Mouse (Mus musculus) heart, embryonic 15.5 days (tissue): ENCODE data around the gene Cyp8b1. TPM values are rescaled to one million over a fixed set of nuclear protein-coding genes. Genes with fewer than 3 reads are reported as not detected.

Source experiments
- ATAC-seq: fragments of 200-750 bp; cut with Nextera tagmentation; replicated peaks from 2 replicates; pipeline ENCODE4 v1.8.0; 2017; ENCODE audit warnings: low read depth, moderate TSS enrichment; ENCODE audit not compliant: insufficient number of reproducible peaks, insufficient read depth, low FRiP score
- H3K27ac ChIP-seq: fragments of 300-500 bp; sonication (generic); 2 replicates; pipeline ENCODE4 v1.5.1; 2015; ENCODE audit warnings: mild to moderate bottlenecking, inconsistent platforms
- H3K27me3 ChIP-seq: fragments of 300-500 bp; sonication (generic); 2 replicates; pipeline ENCODE4 v1.6.1; 2015; ENCODE audit warnings: inconsistent platforms
- H3K36me3 ChIP-seq: fragments of 300-500 bp; sonication (generic); 2 replicates; pipeline ENCODE4 v1.6.1; 2015; ENCODE audit warnings: mild to moderate bottlenecking, inconsistent platforms
- H3K4me1 ChIP-seq: fragments of 300-500 bp; sonication (generic); replicated peaks from 2 replicates; pipeline ENCODE4 v1.6.1; 2015; ENCODE audit warnings: inconsistent platforms
- H3K4me2 ChIP-seq: fragments of 300-500 bp; sonication (generic); 2 replicates; pipeline ENCODE4 v1.6.1; 2015; ENCODE audit warnings: inconsistent platforms, mild to moderate bottlenecking, moderate library complexity
- H3K4me3 ChIP-seq: fragments of 300-500 bp; sonication (generic); 2 replicates; pipeline ENCODE4 v1.5.1; 2015; ENCODE audit warnings: mild to moderate bottlenecking, inconsistent platforms
- H3K9ac ChIP-seq: fragments of 300-500 bp; sonication (generic); 2 replicates; pipeline ENCODE4 v1.6.1; 2015; ENCODE audit warnings: mild to moderate bottlenecking, inconsistent platforms
- H3K9me3 ChIP-seq: fragments of 300-500 bp; sonication (generic); replicated peaks from 2 replicates; pipeline ENCODE4 v1.6.1; 2016; ENCODE audit warnings: inconsistent platforms
- WGBS: fragments of 180-500 bp; shearing (Covaris S2); methylation state at CpG from one replicate; pipeline ENCODE4 v1.1.7; 2015; ENCODE audit warnings: mixed read lengths; 5-methylcytosine and 5-hydroxymethylcytosine counted together
- polyA plus RNA-seq: library from polyadenylated mRNA; unstranded; fragments of >200 nt; fragmentation: Nextera tagmentation; extraction: Ambion mirVana; gene quantifications from 2 replicates; pipeline ENCODE4 v1.2.1, GENCODE M21; 2015

The Cyp8b1 gene
- polyA plus RNA-seq, 1 experiment from 2014 or later = not detected

DNA sequence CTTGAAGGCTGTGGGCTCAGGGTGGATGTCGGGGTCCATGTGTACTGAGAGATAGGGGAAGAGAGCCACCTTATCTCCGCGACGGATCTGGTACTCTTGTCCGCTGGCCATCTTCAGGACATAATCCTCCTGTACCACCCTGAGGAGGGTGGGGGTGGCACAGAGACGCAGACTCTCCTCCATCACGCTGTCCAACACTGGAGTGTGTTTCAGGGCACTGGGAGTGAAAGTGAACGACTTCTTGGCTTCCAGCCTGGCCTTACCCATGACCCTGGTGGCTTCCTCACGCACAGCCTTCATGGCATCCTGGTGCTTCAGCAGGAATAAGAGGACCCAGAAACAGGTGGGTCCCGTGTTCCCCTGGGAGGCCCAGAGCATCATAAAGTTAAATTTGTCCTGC is 1.0 kb downstream of the Cyp8b1 start:
- Histone ChIP-seq H3K4me3 (no peak overlapping the region), H3K27me3 (no peaks in the 10 kb centered on the region), H3K36me3 (no peaks in the 10 kb centered on the region), H3K9ac (no peak overlapping the region), H3K4me2 (no peak overlapping the region), H3K4me1 (peaks cover 3% of the 10 kb centered on the region; the same call in 1 of the 2 replicates), H3K9me3 (no peaks in the 10 kb centered on the region), H3K27ac (no peak overlapping the region)
- 87% methylated on average over 10 of the region's 10 CpGs for WGBS
- ATAC-seq = no peak

DNA sequence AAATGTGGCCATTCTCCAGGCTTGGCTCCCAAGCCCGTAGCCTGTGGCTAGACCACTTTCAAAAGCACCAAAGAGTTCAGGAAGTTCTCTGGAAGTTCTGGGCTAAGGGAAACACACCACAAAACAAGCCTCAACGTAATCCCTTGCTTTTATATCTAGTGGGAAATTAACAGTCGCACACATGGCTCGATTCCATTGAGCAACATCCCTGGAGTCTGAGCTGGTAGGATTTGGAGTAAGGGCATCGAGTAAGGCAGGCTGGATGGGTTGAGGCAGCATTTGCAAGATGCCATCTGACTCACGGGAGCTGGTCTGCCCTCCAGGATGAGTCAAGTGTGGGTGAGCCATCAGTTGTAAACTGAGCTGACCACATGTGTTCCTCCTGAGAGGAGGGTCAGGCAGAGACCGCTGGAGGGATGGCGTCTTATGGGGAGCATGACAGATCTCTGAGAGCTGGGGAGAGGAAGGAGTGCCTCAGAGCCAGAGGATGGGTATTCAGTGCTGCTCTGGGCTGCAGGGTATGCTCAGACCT is 1.8 kb downstream of the Cyp8b1 start:
- Histone ChIP-seq H3K4me1 (peaks cover under 1% of the 10 kb centered on the region; the same call in 1 of the 2 replicates), H3K4me3 (no peak overlapping the region), H3K36me3 (no peaks in the 10 kb centered on the region), H3K27ac (no peak overlapping the region), H3K27me3 (no peaks in the 10 kb centered on the region), H3K9ac (no peak overlapping the region), H3K4me2 (no peak overlapping the region), H3K9me3 (no peaks in the 10 kb centered on the region)
- ATAC-seq = no peak
- WGBS = 75% methylated on average over 8 of the region's 8 CpGs

DNA sequence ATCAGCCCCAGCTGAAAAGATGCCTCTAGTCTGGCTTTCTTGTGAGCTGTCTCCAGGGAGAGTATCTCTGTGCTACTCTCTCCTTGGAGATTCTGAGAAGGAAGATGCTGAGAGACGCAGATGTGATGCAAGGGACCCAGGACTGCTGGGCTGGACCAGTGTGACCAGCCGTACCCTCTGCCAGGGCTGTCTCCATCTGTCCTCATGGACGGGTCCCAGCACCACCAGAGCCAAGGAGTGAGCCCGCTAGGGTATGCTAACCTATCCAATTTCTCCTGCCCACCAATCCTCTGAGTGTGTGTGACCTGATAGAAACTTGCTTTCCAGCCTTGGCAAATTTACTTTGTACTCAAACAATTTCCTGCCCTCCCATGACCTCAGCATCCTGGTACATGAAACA is 3.3 kb downstream of the Cyp8b1 start:
- no peaks in the 10 kb centered on the region for H3K36me3 ChIP-seq
- H3K4me3 ChIP-seq = no peak overlapping the region
- H3K9me3 ChIP-seq = no peaks in the 10 kb centered on the region
- H3K4me1 ChIP-seq = no peaks in the 10 kb centered on the region; the same call in 1 of the 2 replicates
- WGBS = 86% methylated on average over 4 of the region's 4 CpGs
- H3K27me3 ChIP-seq = no peaks in the 10 kb centered on the region
- no peak for ATAC-seq
- no peak overlapping the region for H3K4me2 ChIP-seq
- no peak overlapping the region for H3K9ac ChIP-seq
- H3K27ac ChIP-seq = no peak overlapping the region

DNA sequence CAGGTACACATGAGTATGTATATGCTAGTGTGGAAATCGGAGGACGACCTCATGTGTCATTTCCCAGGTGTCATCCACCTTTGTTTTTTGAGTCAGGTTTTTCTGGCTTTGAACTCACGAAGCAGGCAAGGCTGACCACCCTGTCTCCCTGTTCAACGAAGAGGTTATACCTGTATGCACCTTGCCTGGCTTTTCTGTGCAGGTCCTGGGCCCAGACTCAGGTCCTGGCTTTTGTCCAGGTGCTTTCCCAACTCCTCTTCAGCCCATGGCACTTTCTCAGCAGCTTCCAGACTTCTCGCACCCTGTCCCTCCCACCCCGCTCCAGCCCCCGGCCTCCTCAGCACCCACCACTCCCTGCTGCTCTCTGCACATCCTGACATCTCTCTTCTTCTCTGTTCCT is 4.9 kb downstream of the Cyp8b1 start:
- H3K9me3 ChIP-seq = no peaks in the 10 kb centered on the region
- H3K36me3 ChIP-seq = no peaks in the 10 kb centered on the region
- H3K27me3 ChIP-seq = no peaks in the 10 kb centered on the region
- ATAC-seq = no peak
- H3K4me2 ChIP-seq = no peak overlapping the region
- H3K27ac ChIP-seq = no peak overlapping the region
- H3K4me1 ChIP-seq = no peaks in the 10 kb centered on the region; the same call in 1 of the 2 replicates
- WGBS = 91% methylated on average over 7 of the region's 7 CpGs
- no peak overlapping the region for H3K9ac ChIP-seq
- H3K4me3 ChIP-seq = no peak overlapping the region

DNA sequence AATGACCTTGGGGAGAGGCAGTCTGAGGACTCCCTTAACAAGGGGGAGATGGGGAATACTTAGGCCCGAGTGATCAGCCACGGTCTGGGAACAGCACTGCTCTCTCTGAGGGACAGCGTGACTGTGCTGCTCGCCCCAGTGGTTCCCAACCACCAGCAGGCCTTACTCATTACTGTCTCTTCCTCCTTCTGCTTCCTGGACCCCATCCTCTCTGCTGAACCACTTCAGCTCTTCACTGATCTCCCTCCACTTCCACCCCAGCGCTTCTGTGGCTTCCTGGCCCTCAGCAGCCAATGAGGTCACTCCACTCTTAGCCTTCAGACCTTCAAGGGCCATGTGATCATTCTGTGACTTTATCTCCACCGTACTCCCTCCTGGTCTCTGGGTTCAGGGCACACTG is 6.5 kb downstream of the Cyp8b1 start:
- no peak for ATAC-seq
- H3K4me2 ChIP-seq = no peak overlapping the region
- H3K4me3 ChIP-seq = no peak overlapping the region
- no peaks in the 10 kb centered on the region for H3K27me3 ChIP-seq
- no peaks in the 10 kb centered on the region for H3K36me3 ChIP-seq
- 58% methylated on average over 6 of the region's 6 CpGs for WGBS
- no peak overlapping the region for H3K9ac ChIP-seq
- no peak overlapping the region for H3K27ac ChIP-seq
- H3K9me3 ChIP-seq = no peaks in the 10 kb centered on the region
- no peaks in the 10 kb centered on the region; the same call in 1 of the 2 replicates for H3K4me1 ChIP-seq

DNA sequence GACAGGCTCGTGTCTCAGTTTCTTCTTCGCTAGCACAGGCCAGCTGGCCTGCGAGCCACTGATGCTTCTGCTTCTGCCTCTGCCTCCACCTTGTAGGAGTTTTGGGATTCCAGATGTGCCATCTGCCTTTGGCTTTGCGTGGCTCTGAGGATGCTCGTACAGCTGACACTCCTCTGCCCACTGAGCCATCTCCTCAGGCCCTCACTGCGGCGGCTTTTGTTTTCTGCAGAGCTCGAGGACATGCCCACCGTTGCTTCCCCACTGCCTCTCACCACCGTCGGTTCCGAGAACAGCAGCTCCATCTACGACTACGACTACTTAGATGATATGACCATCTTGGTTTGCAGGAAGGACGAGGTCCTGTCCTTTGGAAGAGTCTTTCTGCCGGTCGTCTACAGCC is 7.8 kb downstream of the Cyp8b1 start:
- ATAC-seq = no peak
- no peak overlapping the region for H3K27ac ChIP-seq
- no peak overlapping the region for H3K4me3 ChIP-seq
- WGBS = 91% methylated on average over 17 of the region's 17 CpGs
- H3K4me1 ChIP-seq = no peaks in the 10 kb centered on the region; the same call in 1 of the 2 replicates
- no peak overlapping the region for H3K9ac ChIP-seq
- H3K36me3 ChIP-seq = no peaks in the 10 kb centered on the region
- H3K9me3 ChIP-seq = no peaks in the 10 kb centered on the region
- H3K27me3 ChIP-seq = no peaks in the 10 kb centered on the region
- no peak overlapping the region for H3K4me2 ChIP-seq

DNA sequence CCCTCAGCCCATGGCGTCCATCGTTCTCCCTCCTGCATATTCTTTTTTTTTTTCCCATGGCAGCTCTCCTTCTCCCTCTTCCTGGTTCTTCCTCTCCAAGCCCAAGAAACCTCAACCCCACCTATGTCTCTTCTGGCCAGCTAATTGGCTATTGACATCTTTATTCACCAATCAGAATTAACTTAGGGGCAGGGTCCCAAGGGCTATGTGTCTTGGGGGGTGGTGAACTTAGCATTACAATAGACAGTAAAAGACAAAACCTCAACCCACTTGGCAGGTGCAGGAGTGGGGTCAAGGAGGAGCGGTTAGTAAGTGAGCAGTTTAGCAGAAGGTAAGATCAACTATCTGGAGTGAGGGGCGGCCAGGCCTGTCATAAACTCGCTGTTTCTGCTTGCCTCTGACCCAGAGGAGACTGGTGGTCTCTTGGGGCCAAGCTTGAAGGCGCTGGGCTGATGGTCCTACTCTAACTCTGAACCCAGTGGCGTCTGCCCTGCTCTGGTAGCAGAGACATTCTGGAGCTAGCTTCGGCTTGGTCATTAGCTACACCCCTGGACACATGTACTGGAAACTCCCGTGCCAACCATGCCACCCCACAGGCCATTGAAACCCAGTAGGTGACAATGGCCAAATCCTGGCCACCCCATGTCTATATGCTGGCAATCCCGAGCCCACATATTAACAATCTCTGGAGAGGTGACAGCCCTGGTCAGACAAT is 8.6 kb downstream of the Cyp8b1 start:
- no peak for ATAC-seq
- Histone ChIP-seq H3K9me3 (no peaks in the 10 kb centered on the region), H3K9ac (no peak overlapping the region), H3K4me3 (no peak overlapping the region), H3K27me3 (no peaks in the 10 kb centered on the region), H3K4me2 (no peak overlapping the region), H3K27ac (no peak overlapping the region), H3K4me1 (no peaks in the 10 kb centered on the region; the same call in 1 of the 2 replicates), H3K36me3 (no peaks in the 10 kb centered on the region)
- WGBS = 76% methylated on average over 10 of the region's 10 CpGs

DNA sequence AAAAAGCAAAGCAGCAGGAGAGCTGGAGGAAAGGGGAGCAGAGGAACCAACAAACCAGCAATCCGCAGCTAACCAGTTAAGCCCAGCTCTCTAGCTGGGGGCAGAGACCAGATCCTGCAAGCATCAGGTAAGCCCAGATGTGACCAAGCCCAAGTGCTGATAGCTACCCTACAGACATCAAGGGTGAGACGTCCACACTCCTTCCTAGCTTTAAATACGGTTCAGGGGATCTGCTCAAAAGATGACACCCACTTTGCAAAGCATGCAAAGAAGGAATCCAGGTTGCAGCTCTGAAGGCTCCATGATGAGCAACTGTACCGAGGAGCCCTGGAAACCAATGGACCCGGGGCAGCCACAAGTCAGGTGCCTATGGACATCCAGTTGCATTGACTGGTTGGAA is 9.6 kb downstream of the Cyp8b1 start:
- Histone ChIP-seq H3K36me3 (no peaks in the 10 kb centered on the region), H3K4me3 (no peak overlapping the region), H3K27ac (no peak overlapping the region), H3K4me2 (no peak overlapping the region), H3K4me1 (no peaks in the 10 kb centered on the region; the same call in 1 of the 2 replicates), H3K9ac (no peak overlapping the region), H3K27me3 (no peaks in the 10 kb centered on the region), H3K9me3 (no peaks in the 10 kb centered on the region)
- ATAC-seq = no peak
- WGBS = 75% methylated on average over 5 of the region's 5 CpGs

DNA sequence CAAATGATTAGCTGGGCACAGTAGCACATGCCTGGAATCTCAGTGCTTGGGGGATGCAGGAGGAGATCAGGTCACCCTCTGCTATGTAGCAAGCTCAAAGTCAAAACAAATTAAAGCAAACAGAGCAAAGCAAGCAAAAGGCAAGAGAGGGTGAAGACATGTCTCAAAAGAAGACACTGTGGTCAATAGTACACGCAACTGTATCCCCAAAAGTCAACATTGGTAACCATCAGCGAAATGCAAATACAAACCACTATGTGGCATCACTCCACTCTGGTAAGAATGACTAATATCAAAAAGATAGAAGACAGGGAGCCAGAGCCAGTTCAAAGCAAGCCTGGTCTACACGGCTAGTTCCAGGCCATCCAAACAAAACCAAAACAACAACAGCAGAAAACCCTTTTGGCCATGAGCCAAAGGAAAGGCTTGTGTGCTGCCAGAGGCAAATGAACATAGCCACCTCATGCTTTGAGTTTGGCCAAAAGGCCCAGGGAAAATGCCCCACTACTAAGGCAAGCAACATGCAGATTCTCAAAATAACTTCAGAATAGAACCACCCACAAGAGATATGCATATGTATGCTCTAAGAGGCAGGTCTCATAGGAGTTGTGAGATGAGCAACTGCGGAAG is 10.4 kb downstream of the Cyp8b1 start:
- ATAC-seq = no peak
- 75% methylated on average over 4 of the region's 4 CpGs for WGBS

DNA sequence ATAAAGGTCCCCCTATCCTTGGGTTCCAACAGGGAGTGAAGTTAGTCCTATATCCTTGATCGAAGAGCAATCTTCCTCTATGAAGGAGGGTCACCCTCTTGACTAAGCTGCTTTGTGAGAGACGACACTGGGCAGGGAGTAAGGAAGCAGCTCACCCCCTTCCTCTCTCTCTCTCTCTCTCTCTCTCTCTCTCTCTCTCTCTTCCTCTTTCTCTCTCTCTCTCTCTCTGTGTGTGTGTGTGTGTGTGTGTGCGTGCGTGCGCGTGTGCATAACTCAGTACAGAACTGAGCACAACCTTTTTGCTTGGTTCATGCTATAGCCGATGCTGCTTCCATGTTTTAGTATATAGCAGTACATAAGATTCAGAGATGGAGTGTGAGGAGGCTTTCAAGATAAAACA is 11.2 kb downstream of the Cyp8b1 start:
- Histone ChIP-seq H3K4me2 (no peak overlapping the region), H3K9me3 (no peaks in the 10 kb centered on the region), H3K27me3 (no peaks in the 10 kb centered on the region), H3K36me3 (no peaks in the 10 kb centered on the region), H3K4me1 (no peaks in the 10 kb centered on the region; the same call in 1 of the 2 replicates), H3K9ac (no peak overlapping the region), H3K4me3 (no peak overlapping the region), H3K27ac (no peak overlapping the region)
- no peak for ATAC-seq
- 85% methylated on average over 7 of the region's 7 CpGs for WGBS

More for the DNA sequence above, 10.4 kb downstream of the Cyp8b1 start:
- no peaks in the 10 kb centered on the region for H3K9me3 ChIP-seq
- no peaks in the 10 kb centered on the region for H3K27me3 ChIP-seq
- no peak overlapping the region for H3K9ac ChIP-seq
- no peak overlapping the region for H3K27ac ChIP-seq
- no peaks in the 10 kb centered on the region for H3K36me3 ChIP-seq
- no peak overlapping the region for H3K4me3 ChIP-seq
- no peak overlapping the region for H3K4me2 ChIP-seq
- no peaks in the 10 kb centered on the region; the same call in 1 of the 2 replicates for H3K4me1 ChIP-seq

DNA sequence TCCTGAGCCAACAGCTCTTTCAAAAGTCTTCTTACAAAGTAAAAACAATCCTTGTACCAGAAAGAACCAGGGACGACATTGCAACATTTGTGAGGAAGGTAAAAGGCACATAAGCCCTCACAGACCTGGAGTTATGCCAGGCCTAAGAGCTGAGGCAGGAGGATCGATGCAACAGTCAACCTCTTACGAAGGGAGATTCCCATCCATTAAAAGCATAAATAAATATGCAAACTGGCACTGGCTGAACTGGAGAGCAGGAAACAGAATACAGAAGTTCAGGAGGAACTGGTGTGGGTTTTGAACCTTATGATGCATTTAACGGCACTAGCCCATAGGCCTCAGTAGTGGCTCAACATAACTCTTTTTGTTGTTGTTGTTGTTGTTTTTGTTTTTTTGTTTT is 11.8 kb downstream of the Cyp8b1 start:
- WGBS = 86% methylated on average over 4 of the region's 4 CpGs
- Histone ChIP-seq H3K27ac (no peak overlapping the region), H3K36me3 (no peaks in the 10 kb centered on the region), H3K9me3 (no peaks in the 10 kb centered on the region), H3K9ac (no peak overlapping the region), H3K4me2 (no peak overlapping the region), H3K4me1 (no peaks in the 10 kb centered on the region; the same call in 1 of the 2 replicates), H3K4me3 (no peak overlapping the region), H3K27me3 (no peaks in the 10 kb centered on the region)
- no peak for ATAC-seq
